Mouse (Mus musculus) kidney, adult 2 months (tissue): ENCODE measurements around the gene Clmp.

Source experiments
- CTCF ChIP-seq: fragments of 200-500 bp; conservative IDR thresholded peaks from 2 replicates; pipeline ENCODE4 v1.5.1; 2011; ENCODE audit warnings: low read depth, mild to moderate bottlenecking, control low read depth, low read length, moderate library complexity, mixed read lengths; ENCODE audit not compliant: insufficient read depth, insufficient read length
- POLR2A ChIP-seq: fragments of 200-500 bp; IDR thresholded peaks from one replicate; pipeline ENCODE4 v1.6.1; 2011; ENCODE audit warnings: low read depth, low read length, control low read depth

GRCm38 (mm10) chr9:40642470-40643220 is 43.1 kb upstream of the Clmp start:
- no peak for TF ChIP-seq POLR2A
- no peak for TF ChIP-seq CTCF
